In the genomic region with DNA sequence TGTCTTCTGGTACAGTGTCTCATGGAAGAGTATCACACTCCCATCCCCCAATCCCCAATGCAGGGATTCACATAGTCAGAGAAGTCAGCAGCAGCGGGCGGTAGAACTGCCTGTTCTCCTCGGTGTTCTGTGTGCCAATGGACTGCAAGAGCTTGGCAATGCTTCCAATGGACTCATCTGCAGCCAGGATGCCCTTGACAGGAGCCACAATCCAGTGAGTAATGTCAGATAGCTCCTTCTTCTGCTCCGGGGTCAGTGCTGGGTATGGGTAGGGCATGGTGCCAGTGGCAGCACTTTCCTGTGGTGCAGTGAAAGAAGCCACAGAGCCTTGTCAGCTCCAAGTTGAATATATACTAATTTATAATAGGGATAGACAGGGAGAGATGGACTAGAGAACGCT, we compare ENCODE assay signal across 20 mouse cellular contexts.
DNase-seq lines count a peak whose midpoint lies in the region; ATAC-seq lines count a peak whose summit lies in the region.
"Had no signal": no experiment of that assay in that cellular context is flagged by ENCODE, and none has a peak within 500 bp of the region (broad histone marks: within the 10 kb centered on the region; RNA-seq: fewer than 3 reads in every experiment).

No protein-coding gene starts in this region.

- WGBS in kidney, embryonic 14.5 days, result 86% methylated on average over 5 of the region's 5 CpGs

- DNase-seq in cerebellum, postnatal 14 days, result peak; percentile 19 to 43
- no peak for DNase-seq in cerebellum, adult 11-12 months
- DNase-seq in kidney, adult 11 months, result peak; percentile 2
- peak; percentile 15 for DNase-seq in adrenal gland, postnatal 10 days
- peak; percentile 29 for DNase-seq in adrenal gland, postnatal 25 days
- no peak for DNase-seq in thymus, postnatal 25 days
- DNase-seq: cerebellum, adult 18-20 months; cerebellum, postnatal 36 days; gastrocnemius, postnatal 10 days; heart, adult 2 months; kidney, postnatal 10 days had no signal

- H3K36me3 ChIP-seq in kidney, embryonic 14.5 days (ENCODE audit: control insufficient read depth, insufficient read depth, low read length), result no peaks in the 10 kb centered on the region
- H3K36me3 ChIP-seq: embryonic facial prominence, embryonic 13.5 days; forebrain, embryonic 12.5 days; G1E; hindbrain, embryonic 10.5 days had no signal

- no peak overlapping the region for H3K27ac ChIP-seq in kidney, embryonic 14.5 days (ENCODE audit: low read depth, low read length)
- H3K27ac ChIP-seq: embryonic facial prominence, embryonic 13.5 days; forebrain, embryonic 12.5 days; heart, adult 2 months; hindbrain, embryonic 10.5 days; hindbrain, embryonic 14.5 days had no signal

- H3K9ac ChIP-seq in kidney, embryonic 14.5 days (ENCODE audit: low read depth, low read length), result no peak overlapping the region
- H3K9ac ChIP-seq: embryonic facial prominence, embryonic 13.5 days; forebrain, embryonic 12.5 days; hindbrain, embryonic 14.5 days had no signal

- H3K4me1 ChIP-seq in kidney, embryonic 14.5 days (ENCODE audit: control insufficient read depth, insufficient read depth, low read length), result no peaks in the 10 kb centered on the region
- H3K4me1 ChIP-seq: embryonic facial prominence, embryonic 13.5 days; forebrain, embryonic 12.5 days; hindbrain, embryonic 10.5 days had no signal

- H3K9me3 ChIP-seq in kidney, embryonic 14.5 days (ENCODE audit: control insufficient read depth, low read length), result no peaks in the 10 kb centered on the region
- H3K9me3 ChIP-seq: embryonic facial prominence, embryonic 13.5 days; forebrain, embryonic 12.5 days; G1E; hindbrain, embryonic 10.5 days had no signal

- no peak for ATAC-seq in kidney, embryonic 14.5 days (ENCODE audit: low FRiP score, low TSS enrichment)
- ATAC-seq: CD4-positive, CD25-positive, alpha-beta regulatory T cell, adult 4 months; forebrain, embryonic 16.5 days had no signal

- H3K4me2 ChIP-seq in kidney, embryonic 14.5 days (replicated peaks; ENCODE audit: low read depth, low read length), result no peak overlapping the region
- H3K4me2 ChIP-seq: embryonic facial prominence, embryonic 13.5 days; forebrain, embryonic 12.5 days; heart, embryonic 11.5 days; hindbrain, embryonic 14.5 days had no signal

- no peaks in the 10 kb centered on the region for H3K27me3 ChIP-seq in kidney, embryonic 14.5 days (ENCODE audit: control insufficient read depth, insufficient read depth, low read length)
- H3K27me3 ChIP-seq: embryonic facial prominence, embryonic 13.5 days; forebrain, embryonic 12.5 days had no signal

- no peak overlapping the region for H3K4me3 ChIP-seq in kidney, embryonic 14.5 days (ENCODE audit: low read length)
- H3K4me3 ChIP-seq: embryonic facial prominence, embryonic 13.5 days; forebrain, embryonic 12.5 days; heart, adult 2 months; hindbrain, embryonic 10.5 days had no signal

Comparison
In these comparisons a context has a peak if more than half of its experiments do, and no peak if none do; other contexts are left out.
1. DNase-seq: peak in cerebellum, postnatal 14 days (2 of 2), kidney, adult 11 months (single experiment), adrenal gland, postnatal 10 days (single experiment) and adrenal gland, postnatal 25 days (single experiment); none in cerebellum, adult 11-12 months (single experiment) and thymus, postnatal 25 days (single experiment).